In genomic region chr2:45068792-45069550, GRCm38 (mm10) we compare ENCODE assay signal across 1 mouse cellular context.
TF ChIP-seq lines count a peak whose summit lies in the region.

No protein-coding gene starts in this region.

TF ChIP-seq in MEL, 35 proteins besides CTCF, POLR2A, EP300 and RAD21 (continued from another document):
- TF ChIP-seq E2F4 (IDR thresholded peaks at IDR 0.05; ENCODE audit: borderline replicate concordance, low read depth, low read length) (no peak), ZC3H11A (IDR thresholded peaks at IDR 0.05; ENCODE audit: low read depth, low read length) (no peak), ZMIZ1 (IDR thresholded peaks at IDR 0.05; ENCODE audit: low read depth, low read length) (0 out of 2 replicates have a peak, but pooled peaks have one; percentile 17), JUND (IDR thresholded peaks at IDR 0.05; ENCODE audit: low read depth, low read length) (0 out of 2 replicates have a peak, but pooled peaks have one; percentile 10), MAZ (IDR thresholded peaks at IDR 0.05; ENCODE audit: low read depth, low read length) (no peak)
